Mouse (Mus musculus) stomach, postnatal 0 days (tissue): ENCODE measurements at regions not wholly inside any gene's neighbourhood (a gene's known extent, or its start where the extent isn't known, plus 50 kb on each side); places are given as distances from the start of the nearest gene placed in this dataset.

ENCODE experiments used
- CTCF ChIP-seq: IDR thresholded peaks from 2 replicates; pipeline ENCODE4 v1.5.1; 2016; ENCODE audit warnings: antibody characterized with exemption, low read depth, mild to moderate bottlenecking, moderate library complexity
- EP300 ChIP-seq: optimal IDR thresholded peaks from 2 replicates; pipeline ENCODE3; 2016; ENCODE audit warnings: antibody characterized with exemption

DNA sequence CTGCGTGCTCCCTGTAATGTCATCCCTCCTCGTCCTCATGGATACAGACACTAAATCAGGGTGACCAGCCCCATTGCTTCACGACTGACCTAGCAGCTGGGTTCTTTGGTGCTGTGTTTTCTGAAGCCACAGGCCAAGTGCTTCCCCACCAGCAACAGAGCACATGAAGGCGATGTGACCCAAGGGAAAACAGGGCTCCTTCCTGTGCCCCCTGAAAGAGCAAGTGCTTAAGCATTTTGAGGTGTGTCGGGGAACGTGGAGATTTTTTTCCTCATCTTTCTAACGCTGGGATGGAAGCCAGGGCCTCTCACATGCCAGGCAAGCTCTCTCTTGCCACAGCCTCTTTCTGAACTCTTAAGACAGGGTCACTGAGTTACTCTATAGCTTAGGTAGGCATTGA is 87.3 kb upstream of the Zfp618 start:
- no peak for TF ChIP-seq CTCF
- TF ChIP-seq EP300, result no peak
